Mouse (Mus musculus) retina, postnatal 1 day (tissue): ENCODE data around the gene Bbx.

Experiments used
- DNase-seq: peaks from one replicate; pipeline ENCODE4 v3.0.0-alpha.2; 2012

The Bbx gene

DNA sequence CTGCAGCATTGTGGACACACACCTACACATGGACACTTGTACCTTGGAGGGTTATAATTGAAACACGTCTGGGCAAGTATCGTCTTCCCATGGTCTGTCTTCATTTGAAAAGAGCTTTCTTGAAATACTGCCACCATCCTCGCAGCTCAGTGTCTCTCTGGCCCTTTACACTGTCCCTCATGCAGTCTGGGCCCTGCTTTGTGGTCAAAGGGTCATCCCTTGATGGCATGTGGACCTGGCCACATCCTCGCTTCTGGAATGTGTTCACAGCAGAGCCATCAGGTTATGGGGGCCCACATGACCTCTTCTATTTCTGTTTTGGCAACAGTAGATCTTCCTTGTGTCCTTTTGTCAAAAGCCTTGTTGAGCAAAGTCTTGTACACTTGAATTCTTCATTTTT lies 282.6 kb downstream of the Bbx start:
- no peak for DNase-seq

GRCm38 (mm10) chr16:50147900-50148299 lies 284.3 kb downstream of the Bbx start:
- DNase-seq, result no peak
